Mouse (Mus musculus) kidney, postnatal 14 days (tissue): ENCODE measurements at regions not wholly inside any gene's neighbourhood (a gene's known extent, or its start where the extent isn't known, plus 50 kb on each side); places are given as distances from the start of the nearest gene placed in this dataset.

ENCODE experiments used
- DNase-seq: peaks from one replicate; pipeline ENCODE4 v3.0.0; 2022; ENCODE audit warnings: mixed read lengths

DNA sequence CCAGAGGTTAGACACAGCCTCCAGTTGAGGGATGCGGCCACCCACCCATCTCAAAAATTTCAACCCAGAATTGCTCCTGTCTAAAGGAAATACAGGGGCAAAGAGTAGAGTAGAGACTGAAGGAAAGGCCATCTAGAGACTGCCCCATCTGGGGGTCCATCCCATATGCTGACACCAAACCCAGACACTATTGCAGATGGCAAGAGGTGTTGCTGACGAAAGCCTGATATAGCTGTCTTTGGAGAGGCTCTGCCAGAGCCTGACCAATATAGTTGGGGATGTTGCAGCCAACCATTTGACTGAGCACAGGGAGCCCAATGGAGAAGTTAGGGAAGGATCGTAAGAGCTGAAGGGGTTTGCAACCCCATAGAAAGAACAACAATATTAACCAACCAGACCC, 141.6 kb upstream of the Reg3b start:
- DNase-seq, result no peak

DNA sequence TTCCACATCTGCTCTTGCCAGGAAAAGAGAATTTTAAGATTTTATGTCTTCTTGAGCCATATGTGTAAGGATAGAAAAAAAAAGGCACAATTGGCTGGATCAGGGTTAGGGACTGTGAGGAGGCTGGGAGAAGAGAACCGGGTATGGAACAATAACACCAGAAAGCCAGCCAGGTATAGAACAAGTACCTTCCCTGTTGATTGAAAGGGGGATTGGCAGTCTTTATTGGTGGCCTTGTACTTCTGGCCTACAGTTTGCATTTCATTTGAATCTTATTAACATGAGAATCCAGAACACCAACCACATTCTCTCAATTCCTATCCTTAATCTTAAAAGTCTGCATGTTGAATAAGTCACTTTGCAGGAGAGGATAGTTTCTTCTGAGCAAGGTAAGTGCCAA, 126.1 kb upstream of the Reg3b start:
- no peak for DNase-seq

DNA sequence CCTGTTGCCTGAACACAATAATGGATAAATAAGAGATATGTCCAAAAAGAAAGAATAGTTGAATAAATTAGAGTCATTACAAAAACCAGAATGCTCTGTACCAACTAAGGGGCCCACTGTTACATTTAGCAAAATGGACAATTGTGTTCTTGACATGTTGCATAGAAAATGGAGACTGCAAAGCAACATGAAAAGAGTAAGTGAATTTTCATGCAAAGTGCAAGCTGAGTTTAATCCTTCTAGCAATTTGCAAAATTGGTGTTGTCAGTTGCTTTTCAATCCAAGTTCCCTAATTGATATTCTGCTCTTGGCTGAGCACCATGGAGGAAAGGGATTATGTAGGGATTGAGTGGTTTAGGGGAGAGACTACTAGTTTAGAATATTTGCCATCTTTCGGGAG, 125.4 kb upstream of the Reg3b start:
- no peak for DNase-seq

DNA sequence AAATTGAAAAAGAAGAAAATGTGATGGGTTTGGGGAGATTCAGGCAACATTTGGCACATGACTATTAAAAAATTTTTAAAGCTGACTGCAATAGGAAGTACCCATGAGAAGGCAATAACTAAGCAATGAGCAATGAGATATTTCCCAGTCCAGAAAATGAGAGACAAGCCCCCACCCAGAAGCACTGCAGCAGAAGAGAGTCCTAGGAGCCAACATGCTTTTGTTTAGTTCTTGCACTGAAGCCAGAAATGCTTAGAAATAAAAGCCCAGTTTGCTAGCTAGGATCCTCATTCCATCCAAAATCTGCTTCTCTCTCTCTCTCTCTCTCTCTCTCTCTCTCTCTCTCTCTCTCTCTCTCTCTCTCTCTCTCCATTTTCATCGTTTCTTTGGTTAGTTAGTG, 120.4 kb upstream of the Reg3b start:
- no peak for DNase-seq

DNA sequence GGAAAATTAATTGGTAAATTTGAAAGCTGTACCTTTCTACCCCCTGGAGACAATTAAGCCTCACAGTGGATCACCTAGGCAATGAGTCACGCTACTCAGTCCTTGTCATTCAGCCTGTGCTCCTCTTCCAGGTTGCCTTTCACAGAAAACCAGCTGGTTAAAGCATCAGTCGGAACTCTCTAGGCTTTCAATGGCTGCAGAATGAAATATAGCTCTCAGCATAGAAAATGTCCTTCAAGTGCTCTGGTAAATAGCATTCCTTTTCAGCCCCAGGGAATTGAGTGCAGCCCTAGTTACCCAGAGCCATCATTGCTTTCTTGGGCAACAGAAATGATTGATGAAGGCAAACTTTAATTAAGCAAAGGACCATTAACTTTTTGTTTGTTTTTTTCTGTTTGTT, 119.9 kb upstream of the Reg3b start:
- no peak for DNase-seq

- peak; percentile 7 for DNase-seq
Observed at GRCm38 (mm10) chr6:78271879-78272546, 98.4 kb upstream of the Reg3b start.

DNA sequence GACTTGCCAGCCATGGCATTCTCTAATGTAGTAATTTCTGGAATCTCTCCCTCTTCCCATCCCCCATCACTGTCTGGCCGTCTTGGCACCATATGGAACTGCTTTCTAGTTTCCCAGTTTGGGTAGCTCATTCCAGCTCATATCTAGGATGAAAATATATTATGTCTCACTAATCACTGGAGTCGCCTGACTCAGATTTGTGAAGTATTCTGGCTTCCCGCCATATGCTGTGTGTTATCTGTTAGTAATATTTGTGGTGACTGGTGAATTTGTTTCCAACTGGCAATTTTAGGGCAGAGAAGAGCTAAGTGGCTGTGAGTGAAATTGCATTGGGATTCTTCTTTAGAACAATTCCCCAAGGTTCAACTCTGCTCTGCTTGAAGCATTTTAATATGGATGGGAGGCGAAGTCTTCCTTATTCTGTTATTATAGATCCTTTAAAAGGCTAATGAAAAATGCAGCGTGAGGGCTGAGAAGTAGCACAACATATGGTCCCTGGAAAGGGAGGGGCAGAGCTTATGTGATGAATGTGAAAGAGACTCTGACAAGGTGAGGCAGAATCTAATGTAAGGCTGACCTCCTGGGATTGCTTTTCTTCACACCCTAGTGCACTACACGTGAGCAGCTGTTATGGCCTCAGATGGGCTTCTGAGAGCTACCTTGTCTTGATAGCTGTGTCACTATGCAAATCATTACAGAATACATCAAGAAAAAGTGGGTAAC, 92.3 kb upstream of the Reg3b start:
- DNase-seq, result no peak

GRCm38 (mm10) chr6:78280541-78280940, 89.9 kb upstream of the Reg3b start:
- DNase-seq, result no peak

DNA sequence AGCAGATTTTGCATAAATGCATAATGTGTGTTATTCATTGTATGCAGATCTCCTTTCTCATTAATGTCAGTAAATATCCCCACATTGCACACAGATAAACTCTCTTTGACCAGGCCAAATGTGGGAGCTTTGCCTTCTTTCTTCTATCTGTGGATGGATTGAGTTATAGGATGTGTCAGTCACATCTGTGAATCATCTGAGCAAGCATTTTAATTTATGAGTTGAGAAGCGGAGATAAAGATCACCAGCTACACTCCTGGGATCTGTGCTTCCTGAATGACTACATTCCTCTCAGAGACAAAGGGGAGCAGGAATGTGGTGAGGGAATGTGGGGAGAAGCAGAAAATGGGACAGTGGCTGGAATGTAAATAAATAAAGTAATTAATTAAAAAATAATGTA, 75.8 kb upstream of the Reg3b start:
- DNase-seq, result no peak

DNA sequence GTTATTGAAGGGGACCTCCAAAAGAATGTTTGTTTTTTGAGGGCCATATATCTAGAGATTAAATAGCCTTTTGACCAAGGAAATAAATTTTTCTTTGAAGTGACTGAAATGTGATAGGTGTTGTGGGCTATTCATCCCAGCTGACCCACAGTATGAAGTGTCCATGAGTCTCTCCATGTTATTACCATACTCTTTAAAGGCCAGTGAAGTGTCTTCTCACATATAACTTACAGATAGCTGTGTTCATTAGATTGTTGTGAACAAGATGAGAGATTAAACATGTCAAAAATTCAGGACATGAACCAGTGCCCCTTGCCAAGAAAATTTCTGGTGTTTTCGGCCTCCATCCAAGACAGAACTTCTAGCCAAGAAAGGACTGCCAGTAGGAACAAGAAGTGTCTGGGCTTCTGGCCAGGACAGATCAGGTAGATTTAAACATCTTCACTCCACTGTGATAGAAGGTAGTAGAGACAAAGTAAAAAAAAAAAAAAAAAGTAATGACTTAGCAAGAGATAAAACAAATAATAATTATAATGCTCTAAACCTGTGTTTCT, 67.2 kb upstream of the Reg3b start:
- DNase-seq, result no peak
